Mouse (Mus musculus) G1E-ER4 (cell line): ENCODE measurements around the gene Nacc1. TPM values are rescaled to one million over a fixed set of nuclear protein-coding genes. Genes with fewer than 3 reads are reported as not detected.

Experiments used
- GATA1 ChIP-seq: IDR thresholded peaks from one replicate; pipeline ENCODE4 v1.8.0; 2012; ENCODE audit warnings: low read length, inconsistent platforms
- polyA plus RNA-seq: library from polyadenylated mRNA; stranded (reverse); fragments of >175 nt; gene quantifications from 2 replicates; pipeline ENCODE4 v1.2.3, GENCODE M21; 2012

Nacc1 gene
- polyA plus RNA-seq, 1 experiment, result 187 TPM

GRCm38 (mm10) chr8:84705960-84706359 lies 18.3 kb upstream of the Nacc1 start:
- TF ChIP-seq GATA1, result no peak

DNA sequence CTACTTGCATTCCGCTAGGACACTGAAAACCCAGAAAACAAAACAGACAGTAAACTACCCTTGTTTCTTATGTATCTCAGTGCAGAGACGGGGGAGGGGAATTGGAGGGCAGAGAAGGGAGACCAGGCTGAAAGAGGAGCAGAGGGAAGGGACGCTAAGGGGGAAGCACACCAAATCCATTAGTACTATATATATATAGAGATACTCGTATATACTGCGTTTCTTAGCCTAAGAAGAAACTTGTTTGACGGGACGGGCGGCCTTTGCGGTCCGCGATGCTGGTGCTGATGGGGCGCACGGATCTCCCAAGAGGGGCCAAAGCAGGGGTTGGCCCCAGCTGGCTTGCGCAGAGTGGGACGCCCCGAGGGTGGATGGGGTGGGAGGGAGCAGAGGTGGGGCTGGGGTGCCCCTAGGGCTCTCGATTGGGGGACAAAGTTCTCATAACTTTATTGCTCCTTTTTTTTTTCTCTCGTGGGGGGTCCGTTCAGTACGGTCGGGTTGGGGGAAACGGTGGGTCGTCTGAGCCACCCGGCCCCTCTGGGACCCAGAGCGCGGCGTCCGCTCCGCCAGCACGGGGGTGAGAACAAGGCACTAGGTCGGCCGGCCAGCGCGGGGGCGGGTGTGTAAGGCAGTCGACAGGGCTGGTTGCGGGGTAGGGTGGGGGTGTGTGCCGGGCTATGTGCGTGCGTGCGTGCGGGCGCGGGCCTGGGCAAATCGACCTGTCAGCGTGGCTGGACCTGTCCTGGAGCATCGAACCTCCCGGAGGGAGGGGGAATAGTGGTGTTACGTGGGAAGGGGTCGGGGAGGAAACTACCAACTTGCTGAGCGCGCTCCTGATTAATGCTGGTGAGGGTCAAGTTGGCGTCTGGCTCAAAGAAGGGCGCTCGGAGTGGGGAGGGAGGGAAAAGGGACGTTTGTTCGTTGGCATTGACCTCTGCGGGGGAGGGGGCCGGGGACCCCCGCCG lies 17.5 kb upstream of the Nacc1 start:
- TF ChIP-seq GATA1, result no peak

DNA sequence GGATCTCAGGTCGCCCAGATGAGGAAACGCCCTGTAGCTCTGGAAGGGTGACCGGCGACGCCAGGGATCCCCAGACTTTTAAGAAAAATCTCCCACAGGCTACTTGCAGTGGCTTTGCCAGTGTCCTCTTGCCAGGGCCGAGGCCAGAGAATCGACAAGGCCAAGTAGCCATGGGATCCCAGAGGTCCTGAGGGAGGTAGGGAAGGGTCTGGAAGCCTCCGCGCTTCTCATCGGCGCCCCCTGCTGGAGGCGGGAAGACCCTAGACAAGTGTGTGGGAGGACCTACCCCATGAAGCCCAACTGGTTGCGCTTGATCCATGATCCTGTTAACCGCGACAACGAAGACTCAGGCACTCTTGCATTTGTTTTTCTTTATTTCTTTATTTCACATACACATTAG lies 16.7 kb upstream of the Nacc1 start:
- TF ChIP-seq GATA1, result no peak

- peak; percentile 98 for TF ChIP-seq GATA1
Measured at GRCm38 (mm10) chr8:84703466-84704249, 16.0 kb upstream of the Nacc1 start.

- no peak for TF ChIP-seq GATA1
Measured at GRCm38 (mm10) chr8:84702963-84703465, 15.4 kb upstream of the Nacc1 start.

DNA sequence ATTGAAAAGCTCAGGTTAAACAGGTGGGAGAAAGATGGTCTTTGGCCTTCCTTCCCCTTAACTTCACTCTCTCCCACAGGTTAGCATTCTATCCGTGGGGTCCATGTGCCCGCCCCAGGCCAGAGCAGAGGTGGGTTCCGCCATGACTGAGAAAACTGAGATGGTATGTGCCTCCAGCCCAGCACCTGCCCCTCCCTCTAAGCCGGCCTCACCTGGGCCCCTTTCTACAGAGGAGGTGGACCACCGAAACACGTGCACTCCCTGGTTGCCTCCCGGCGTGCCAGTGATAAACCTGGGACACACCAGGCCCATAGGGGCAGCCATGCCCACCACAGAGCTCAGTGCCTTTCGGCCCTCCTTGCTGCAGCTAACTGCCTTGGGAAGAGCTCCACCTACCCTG lies 14.9 kb upstream of the Nacc1 start:
- no peak for TF ChIP-seq GATA1

DNA sequence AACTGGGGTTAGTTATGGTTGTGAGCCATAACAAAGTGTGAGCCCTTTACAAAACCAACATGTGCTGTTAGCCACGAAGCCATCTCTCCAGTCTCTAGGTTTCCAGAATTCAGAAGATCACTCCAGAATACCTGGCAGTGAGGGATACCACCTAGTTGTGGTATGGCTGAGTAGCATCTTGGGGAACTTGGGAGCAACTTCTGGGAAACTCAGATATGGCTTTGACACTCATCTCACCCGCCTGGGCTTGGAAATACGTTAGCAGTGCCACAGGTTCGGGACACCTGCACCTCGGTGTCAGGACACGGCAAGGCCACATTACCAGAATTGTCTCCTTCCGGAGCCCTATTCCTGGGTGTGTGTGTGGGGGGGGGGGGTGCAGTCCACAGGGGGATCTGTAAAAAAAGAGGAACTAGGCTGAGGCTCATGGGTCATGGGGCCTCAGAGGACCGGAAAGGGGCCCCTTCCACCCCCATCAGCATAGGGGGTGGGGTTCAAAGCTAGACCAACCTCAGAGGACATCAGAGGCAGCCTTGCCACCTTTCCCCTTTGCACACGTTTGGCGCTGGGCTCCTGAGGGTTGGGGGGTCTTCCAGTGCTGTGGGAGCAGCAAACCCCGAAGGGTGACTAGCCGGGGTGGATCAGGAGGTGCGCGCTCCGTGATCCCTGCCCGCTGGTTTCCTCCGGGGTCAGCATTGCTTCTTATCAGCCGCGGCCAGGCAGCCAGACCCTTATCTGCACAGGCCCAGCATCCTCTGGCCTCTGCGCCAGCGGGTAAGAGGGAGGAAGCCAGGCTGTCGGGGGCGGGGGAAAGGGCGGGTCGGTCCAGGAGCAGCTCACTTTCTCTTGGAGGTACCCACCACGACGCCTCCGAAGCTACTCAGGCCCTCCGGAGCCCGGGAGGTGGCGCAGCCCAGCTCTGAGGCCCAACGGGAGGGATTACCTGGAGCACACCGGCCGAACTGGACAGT lies 13.6 kb upstream of the Nacc1 start, which contains the start of gene Lyl1:
Gene Lyl1, plus strand, starts transcription at position 517 of the 971 bp plus-strand sequence.
- peak; percentile 53 for TF ChIP-seq GATA1

DNA sequence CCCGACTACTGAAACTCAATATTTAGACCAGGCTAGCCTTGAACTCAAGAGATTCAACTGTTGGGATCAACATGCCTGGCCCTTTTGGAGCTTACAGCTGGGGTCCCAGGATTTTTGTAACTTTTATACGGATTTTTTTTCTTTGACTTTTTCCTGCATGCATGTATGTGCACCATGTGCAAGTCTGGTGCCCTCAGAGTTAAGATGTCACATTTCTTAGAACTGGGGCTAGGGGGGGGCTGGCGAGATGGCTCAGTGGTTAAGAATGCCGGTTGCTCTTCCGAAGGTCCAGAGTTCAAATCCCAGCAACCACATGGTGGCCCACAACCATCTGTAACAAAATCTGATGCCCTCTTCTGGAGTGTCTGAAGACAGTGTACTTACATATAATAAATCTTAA lies 12.9 kb upstream of the Nacc1 start:
- TF ChIP-seq GATA1, result no peak

GRCm38 (mm10) chr8:84699861-84700322 lies 12.2 kb upstream of the Nacc1 start:
- TF ChIP-seq GATA1, result no peak

DNA sequence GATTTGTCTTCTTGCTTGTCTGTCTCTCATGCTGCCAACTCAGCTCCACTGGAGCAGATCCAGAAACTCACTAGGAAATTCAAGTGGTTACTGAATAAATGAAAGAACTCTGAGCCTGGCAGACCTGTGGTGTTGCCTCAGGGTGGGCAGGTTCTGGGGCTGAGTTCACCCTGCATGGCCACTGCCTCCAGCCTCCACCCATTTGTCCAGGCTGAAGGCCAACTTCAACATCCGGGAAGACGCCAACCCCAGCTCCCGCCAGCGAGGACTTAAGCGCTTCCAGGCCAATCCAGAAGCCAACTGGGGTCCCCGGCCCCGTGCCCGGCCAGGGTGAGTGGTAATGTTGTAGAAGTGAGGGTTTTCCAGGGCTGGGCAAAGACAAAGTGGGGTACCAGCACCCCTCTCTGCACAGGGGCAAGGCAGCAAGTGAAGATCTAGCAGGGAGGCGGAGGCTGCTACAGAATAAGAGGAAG lies 11.3 kb upstream of the Nacc1 start:
- no peak for TF ChIP-seq GATA1

DNA sequence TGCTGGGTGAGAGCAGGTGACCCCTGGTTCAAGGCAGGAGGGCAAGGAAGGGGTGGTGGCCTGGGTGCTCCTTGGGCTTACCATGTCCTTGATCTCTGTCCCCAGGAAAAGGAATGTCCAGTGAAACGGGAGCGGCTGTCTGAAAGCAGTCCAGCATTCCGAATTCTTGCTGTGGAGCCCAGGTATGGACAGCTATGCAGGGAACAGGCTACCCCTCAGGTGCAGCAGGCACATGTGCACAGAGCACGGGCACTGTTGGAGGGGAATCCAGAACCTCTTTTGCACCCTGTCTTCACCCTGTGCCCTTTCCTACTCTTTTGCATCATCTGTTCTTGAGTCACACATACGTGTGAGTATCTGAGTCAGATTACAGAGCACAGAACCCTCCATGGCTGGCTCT lies 10.6 kb upstream of the Nacc1 start:
- no peak for TF ChIP-seq GATA1

DNA sequence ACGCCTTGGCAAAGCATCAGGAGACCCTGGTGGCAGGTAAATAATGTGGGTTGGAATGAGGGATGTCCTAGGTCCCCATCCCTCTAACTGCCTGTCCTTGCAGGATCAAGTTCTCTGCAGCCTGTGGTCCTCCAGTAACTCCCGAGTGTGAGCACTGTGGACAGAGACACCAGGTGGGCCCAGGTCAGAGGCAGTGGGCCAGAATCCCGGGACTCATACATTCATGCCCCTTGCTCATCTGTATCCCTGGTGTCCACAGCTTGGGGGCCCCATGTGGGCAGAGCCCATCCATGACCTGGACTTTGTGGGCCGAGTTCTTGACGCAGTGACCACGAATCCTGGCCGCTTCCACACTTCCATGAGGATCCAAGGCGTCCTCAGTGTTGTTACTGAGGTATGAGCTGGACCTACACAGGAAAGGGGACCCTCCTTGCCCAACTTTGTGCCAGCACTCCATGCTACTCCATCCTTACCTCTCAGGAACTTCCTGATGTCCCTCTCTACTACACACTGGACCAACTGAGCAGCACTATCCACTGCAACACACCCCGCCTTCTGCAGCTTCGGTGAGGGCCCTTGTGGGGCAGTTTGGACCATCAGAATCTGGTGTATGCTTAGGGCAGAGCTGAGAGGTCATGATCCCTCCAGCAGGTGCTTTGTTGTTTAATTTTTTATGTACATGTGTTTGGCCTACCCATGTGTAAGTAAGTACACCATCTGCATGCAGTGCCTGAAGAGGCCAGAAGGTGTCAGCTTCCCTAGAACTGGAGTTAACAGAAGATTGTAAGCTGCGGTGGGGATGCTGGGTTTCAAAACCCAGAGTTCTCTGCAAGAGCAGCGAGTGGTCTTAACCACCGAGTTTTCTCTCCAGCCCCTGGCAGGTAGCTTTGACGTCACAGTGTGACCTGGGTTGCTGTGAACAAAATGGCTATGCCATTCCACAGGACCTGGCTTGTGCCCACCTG lies 9.8 kb upstream of the Nacc1 start:
- no peak for TF ChIP-seq GATA1

GRCm38 (mm10) chr8:84695140-84695539 lies 7.5 kb upstream of the Nacc1 start:
- no peak for TF ChIP-seq GATA1

GRCm38 (mm10) chr8:84693332-84693731 lies 5.7 kb upstream of the Nacc1 start:
- TF ChIP-seq GATA1, result no peak
